Mouse (Mus musculus) cerebellum, adult 18-20 months (tissue): ENCODE data around the gene Gnai1.
A peak's percentile ranks its signal among the peaks of the same experiment; 100 is the strongest.

Experiments
- DNase-seq, 2 experiments: peaks; one replicate each; pipeline ENCODE4 v3.0.0; 2021

Gene Gnai1

GRCm38 (mm10) chr5:18282095-18282494 is 78.1 kb downstream of the Gnai1 start:
- no peak for DNase-seq

- no peak for DNase-seq
These were observed 85.7 kb downstream of the Gnai1 start for GRCm38 (mm10) chr5:18274352-18274940.

- DNase-seq, result no peak
These were observed 86.6 kb downstream of the Gnai1 start for GRCm38 (mm10) chr5:18273291-18274284.

- DNase-seq, result no peak
These were observed 109.7 kb downstream of the Gnai1 start for GRCm38 (mm10) chr5:18250379-18251017.

GRCm38 (mm10) chr5:18249132-18249531 is 111.0 kb downstream of the Gnai1 start:
- no peak for DNase-seq

- DNase-seq, result no peak
These were observed 130.8 kb downstream of the Gnai1 start for GRCm38 (mm10) chr5:18229396-18229795.

- no peak for DNase-seq
These were observed 131.3 kb downstream of the Gnai1 start for GRCm38 (mm10) chr5:18228866-18229265.

GRCm38 (mm10) chr5:18220873-18221272 is 139.3 kb downstream of the Gnai1 start:
- DNase-seq, result peak; percentile 73 to 75

- no peak for DNase-seq
These were observed 141.9 kb downstream of the Gnai1 start for GRCm38 (mm10) chr5:18218292-18218691.

GRCm38 (mm10) chr5:18217856-18218255 is 142.3 kb downstream of the Gnai1 start:
- DNase-seq, result no peak
